Mouse (Mus musculus) liver, adult 2 months (tissue): ENCODE data around the gene Megf11.

Source experiments
- CTCF ChIP-seq: fragments of 200-500 bp; IDR thresholded peaks from 2 replicates; pipeline ENCODE4 v1.5.1; 2011; ENCODE audit warnings: low read depth, low read length, control low read depth
- POLR2A ChIP-seq: fragments of 200-500 bp; IDR thresholded peaks from 2 replicates; pipeline ENCODE4 v1.6.1; 2011; ENCODE audit warnings: low read length, control low read depth; ENCODE audit not compliant: insufficient read depth; ENCODE audit errors: extremely low read depth

- TF ChIP-seq POLR2A (no peak), CTCF (no peak)
Observed at GRCm38 (mm10) chr9:64749314-64749713, 363.9 kb downstream of the Megf11 start.
